Mouse (Mus musculus) spleen, adult 18-20 months (tissue): ENCODE results near the gene Cotl1.
A peak's percentile ranks its signal among the peaks of the same experiment; 100 is the strongest.

Source experiments
- DNase-seq, 2 experiments: peaks; one replicate each; pipeline ENCODE4 v3.0.0; 2022; ENCODE audit warnings: mixed read lengths in 2 of 2

Cotl1 gene

GRCm38 (mm10) chr8:119838100-119838982 lies 2.0 kb downstream of the Cotl1 start:
- DNase-seq = no peak

- DNase-seq = no peak
Observed at GRCm38 (mm10) chr8:119837553-119838071, 2.7 kb downstream of the Cotl1 start.

GRCm38 (mm10) chr8:119836831-119837230 lies 3.5 kb downstream of the Cotl1 start:
- DNase-seq = no peak

- no peak for DNase-seq
Observed at GRCm38 (mm10) chr8:119835270-119835669, 5.1 kb downstream of the Cotl1 start.

GRCm38 (mm10) chr8:119834676-119835075 lies 5.7 kb downstream of the Cotl1 start:
- DNase-seq = no peak

- DNase-seq = peak in 1 of 2 experiments; percentile 24
Observed at GRCm38 (mm10) chr8:119832931-119833330, 7.4 kb downstream of the Cotl1 start.

GRCm38 (mm10) chr8:119832101-119832617 lies 8.2 kb downstream of the Cotl1 start:
- DNase-seq = peak in 1 of 2 experiments; percentile 6

- peak; percentile 42 to 54 for DNase-seq
Observed at GRCm38 (mm10) chr8:119831336-119831995, 8.9 kb downstream of the Cotl1 start.

GRCm38 (mm10) chr8:119830589-119830988 lies 9.8 kb downstream of the Cotl1 start:
- DNase-seq = peak in 1 of 2 experiments; percentile 38

GRCm38 (mm10) chr8:119829870-119830580 lies 10.3 kb downstream of the Cotl1 start:
- DNase-seq = peak in 1 of 2 experiments; percentile 6

- DNase-seq = no peak
Observed at GRCm38 (mm10) chr8:119829420-119829819, 10.9 kb downstream of the Cotl1 start.

GRCm38 (mm10) chr8:119829015-119829414 lies 11.3 kb downstream of the Cotl1 start:
- no peak for DNase-seq

- DNase-seq = no peak
Observed at GRCm38 (mm10) chr8:119827721-119828153, 12.6 kb downstream of the Cotl1 start.

GRCm38 (mm10) chr8:119826982-119827381 lies 13.4 kb downstream of the Cotl1 start:
- DNase-seq = no peak

GRCm38 (mm10) chr8:119825950-119826730 lies 14.2 kb downstream of the Cotl1 start:
- no peak for DNase-seq

- no peak for DNase-seq
Observed at GRCm38 (mm10) chr8:119824809-119825273, 15.5 kb downstream of the Cotl1 start.

GRCm38 (mm10) chr8:119824100-119824499 lies 16.2 kb downstream of the Cotl1 start:
- no peak for DNase-seq

- no peak for DNase-seq
Observed at GRCm38 (mm10) chr8:119823278-119823677, 17.1 kb downstream of the Cotl1 start.

GRCm38 (mm10) chr8:119821691-119822090 lies 18.7 kb downstream of the Cotl1 start:
- no peak for DNase-seq

GRCm38 (mm10) chr8:119819976-119820375 lies 20.4 kb downstream of the Cotl1 start:
- DNase-seq = no peak

- no peak for DNase-seq
Observed at GRCm38 (mm10) chr8:119819316-119819715, 21.0 kb downstream of the Cotl1 start.

GRCm38 (mm10) chr8:119817446-119817845 lies 22.9 kb downstream of the Cotl1 start:
- DNase-seq = no peak
